Mouse (Mus musculus): Measurements from ENCODE around the gene Rnf34. TPM values are rescaled to one million over a fixed set of nuclear protein-coding genes. Genes with fewer than 3 reads are reported as not detected.

Gene Rnf34
- polyA plus RNA-seq, 1 experiment: 3.7 TPM

DNA sequence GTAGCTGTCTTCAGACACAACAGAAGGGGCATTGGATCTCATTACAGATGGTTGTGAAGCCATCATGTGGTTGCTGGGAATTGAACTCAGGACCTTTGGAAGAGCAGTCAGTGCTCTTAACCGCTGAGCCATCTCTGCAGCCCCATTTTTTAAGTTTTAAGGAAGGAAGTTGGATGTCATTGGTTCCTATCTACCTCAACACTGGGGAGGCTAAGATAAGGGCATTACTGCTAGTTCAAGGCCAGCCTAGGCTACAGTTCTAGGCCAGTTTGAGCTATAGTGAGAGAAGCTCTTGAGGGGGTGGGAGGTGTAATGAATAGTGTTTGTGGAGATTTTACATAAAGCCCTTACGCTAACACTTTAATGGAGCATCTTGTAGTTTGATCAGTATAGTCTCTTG, 13.2 kb downstream of the Rnf34 start:
- H3K27me3 ChIP-seq (ENCODE audit: control insufficient read depth, insufficient read depth, low read length): no peaks in the 10 kb centered on the region
- no peak overlapping the region for H3K4me3 ChIP-seq (ENCODE audit: low read depth, low read length)
- TF ChIP-seq POLR2A (IDR thresholded peaks at IDR 0.05; ENCODE audit: low read depth, low read length): no peak
- no peak for TF ChIP-seq CTCF (IDR thresholded peaks at IDR 0.05; ENCODE audit: extremely low read depth, insufficient read length, insufficient replicate concordance, low read depth, low read length)
- 97% methylated on average over 2 of the region's 2 CpGs for WGBS
- no peaks in the 10 kb centered on the region for H3K4me1 ChIP-seq (ENCODE audit: control insufficient read depth, insufficient read depth, insufficient read length, low read length)
- H3K27ac ChIP-seq (ENCODE audit: insufficient read depth, low read depth, low read length): no peak overlapping the region
- peaks cover 48% of the 10 kb centered on the region for H3K36me3 ChIP-seq (ENCODE audit: control insufficient read depth, insufficient read depth, low read length)

DNA sequence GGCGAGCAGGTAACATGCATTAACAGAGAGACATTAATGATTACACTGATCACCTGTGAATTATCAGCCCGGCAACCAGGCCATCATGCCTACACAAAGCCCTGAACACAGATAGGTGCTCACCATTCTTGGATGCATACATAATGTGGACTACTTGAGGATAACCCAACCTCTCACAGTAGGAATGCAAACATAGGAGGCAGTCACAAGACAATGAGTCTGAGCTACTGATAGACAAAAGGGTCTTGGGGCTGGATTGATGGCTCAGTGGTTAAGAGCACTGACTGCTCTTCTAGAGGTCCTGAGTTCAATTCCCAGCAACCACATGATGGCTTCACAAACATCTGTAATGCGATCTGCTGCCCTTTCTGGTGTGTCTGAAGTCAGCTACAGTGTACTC, 22.8 kb downstream of the Rnf34 start:
- H3K36me3 ChIP-seq (ENCODE audit: control insufficient read depth, insufficient read depth, low read length): peaks cover 34% of the 10 kb centered on the region

DNA sequence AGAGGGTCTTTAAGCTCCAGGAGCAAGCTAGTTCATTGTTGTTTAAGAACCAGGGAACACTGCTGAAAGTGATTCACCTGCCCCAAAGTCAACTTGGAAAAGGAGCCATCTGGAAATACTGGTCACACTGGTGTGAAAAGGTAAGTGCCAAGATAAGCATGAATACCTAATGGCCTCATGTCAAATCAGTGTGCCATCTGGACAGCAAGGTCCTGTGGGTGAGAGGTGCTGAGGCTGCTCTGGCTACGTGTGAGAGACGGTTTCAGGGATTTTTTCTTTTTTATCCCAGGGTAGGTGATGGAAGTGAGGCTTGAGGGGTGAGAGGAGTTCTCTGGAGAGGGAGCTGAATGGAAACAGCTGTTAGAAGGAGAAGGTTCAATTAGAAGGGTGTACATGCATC, 23.7 kb downstream of the Rnf34 start:
- H3K27ac ChIP-seq (ENCODE audit: insufficient read depth, low read depth, low read length): no peak overlapping the region
- peaks cover 2% of the 10 kb centered on the region; the same call in 1 of the 2 replicates for H3K4me1 ChIP-seq (ENCODE audit: control insufficient read depth, insufficient read depth, insufficient read length, low read length)
- 71% methylated on average over 2 of the region's 2 CpGs for WGBS
- H3K4me3 ChIP-seq (ENCODE audit: low read depth, low read length): no peak overlapping the region
- TF ChIP-seq POLR2A (IDR thresholded peaks at IDR 0.05; ENCODE audit: low read depth, low read length) (no peak), CTCF (IDR thresholded peaks at IDR 0.05; ENCODE audit: extremely low read depth, insufficient read length, insufficient replicate concordance, low read depth, low read length) (no peak)
- H3K27me3 ChIP-seq (ENCODE audit: control insufficient read depth, insufficient read depth, low read length): no peaks in the 10 kb centered on the region
- peaks cover 31% of the 10 kb centered on the region for H3K36me3 ChIP-seq (ENCODE audit: control insufficient read depth, insufficient read depth, low read length)

More for the DNA sequence above, 22.8 kb downstream of the Rnf34 start:
- Histone ChIP-seq H3K27me3 (ENCODE audit: control insufficient read depth, insufficient read depth, low read length) (no peaks in the 10 kb centered on the region), H3K4me3 (ENCODE audit: low read depth, low read length) (no peak overlapping the region), H3K27ac (ENCODE audit: insufficient read depth, low read depth, low read length) (no peak overlapping the region), H3K4me1 (ENCODE audit: control insufficient read depth, insufficient read depth, insufficient read length, low read length) (peaks cover 2% of the 10 kb centered on the region; the same call in 1 of the 2 replicates)
- no peak for TF ChIP-seq POLR2A (IDR thresholded peaks at IDR 0.05; ENCODE audit: low read depth, low read length)
- no peak for TF ChIP-seq CTCF (IDR thresholded peaks at IDR 0.05; ENCODE audit: extremely low read depth, insufficient read length, insufficient replicate concordance, low read depth, low read length)
- WGBS: 91% methylated on average over 3 of the region's 3 CpGs

DNA sequence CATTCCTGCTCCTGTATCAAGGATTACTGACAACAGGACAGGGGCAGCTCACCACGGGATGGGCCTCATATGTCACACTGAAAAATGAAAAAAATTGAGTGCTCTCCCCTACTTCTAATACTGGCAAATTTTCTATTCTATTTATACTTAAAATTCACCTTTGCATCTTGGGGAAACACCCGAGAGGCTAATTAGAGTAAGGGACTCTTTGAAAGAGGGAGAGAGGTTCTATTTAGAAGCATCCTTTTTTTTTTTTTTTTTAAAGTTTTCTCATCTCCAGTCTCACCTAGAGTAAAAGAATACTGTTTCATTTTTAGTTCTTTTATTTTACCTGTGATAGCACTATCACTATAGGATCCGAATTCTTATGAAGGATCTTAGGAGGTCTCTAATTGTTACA, 24.5 kb downstream of the Rnf34 start:
- Histone ChIP-seq H3K27me3 (ENCODE audit: control insufficient read depth, insufficient read depth, low read length) (no peaks in the 10 kb centered on the region), H3K36me3 (ENCODE audit: control insufficient read depth, insufficient read depth, low read length) (peaks cover 30% of the 10 kb centered on the region), H3K4me1 (ENCODE audit: control insufficient read depth, insufficient read depth, insufficient read length, low read length) (peaks cover 2% of the 10 kb centered on the region; the same call in 1 of the 2 replicates), H3K4me3 (ENCODE audit: low read depth, low read length) (no peak overlapping the region), H3K27ac (ENCODE audit: insufficient read depth, low read depth, low read length) (no peak overlapping the region)
- 66% methylated on average over 3 of the region's 3 CpGs for WGBS
- TF ChIP-seq POLR2A (IDR thresholded peaks at IDR 0.05; ENCODE audit: low read depth, low read length): no peak
- no peak for TF ChIP-seq CTCF (IDR thresholded peaks at IDR 0.05; ENCODE audit: extremely low read depth, insufficient read length, insufficient replicate concordance, low read depth, low read length)

DNA sequence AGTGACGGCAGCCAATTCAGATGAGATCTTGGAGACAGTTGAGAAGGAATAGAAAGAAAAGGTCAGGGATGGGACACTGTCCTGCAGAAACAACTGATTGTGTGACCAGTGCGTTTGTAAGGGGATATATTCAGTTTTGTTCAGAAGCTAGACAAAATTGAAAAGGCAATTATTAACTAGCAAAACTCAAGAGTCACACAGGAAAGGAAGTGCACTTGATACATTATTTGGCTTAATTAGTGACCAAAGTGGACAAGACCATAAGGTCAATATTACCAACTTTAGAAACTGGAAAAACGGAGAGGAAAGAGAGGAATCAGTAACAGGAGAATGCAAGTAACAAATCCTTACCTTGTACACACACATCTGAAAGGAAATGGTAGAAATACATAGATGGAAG, 26.8 kb downstream of the Rnf34 start:
- Histone ChIP-seq H3K36me3 (ENCODE audit: control insufficient read depth, insufficient read depth, low read length) (peaks cover 29% of the 10 kb centered on the region), H3K4me3 (ENCODE audit: low read depth, low read length) (no peak overlapping the region), H3K27me3 (ENCODE audit: control insufficient read depth, insufficient read depth, low read length) (no peaks in the 10 kb centered on the region), H3K27ac (ENCODE audit: insufficient read depth, low read depth, low read length) (no peak overlapping the region), H3K4me1 (ENCODE audit: control insufficient read depth, insufficient read depth, insufficient read length, low read length) (peaks cover 5% of the 10 kb centered on the region)
- 78% methylated on average over 3 of the region's 3 CpGs for WGBS
- TF ChIP-seq POLR2A (IDR thresholded peaks at IDR 0.05; ENCODE audit: low read depth, low read length): no peak
- TF ChIP-seq CTCF (IDR thresholded peaks at IDR 0.05; ENCODE audit: extremely low read depth, insufficient read length, insufficient replicate concordance, low read depth, low read length): no peak

DNA sequence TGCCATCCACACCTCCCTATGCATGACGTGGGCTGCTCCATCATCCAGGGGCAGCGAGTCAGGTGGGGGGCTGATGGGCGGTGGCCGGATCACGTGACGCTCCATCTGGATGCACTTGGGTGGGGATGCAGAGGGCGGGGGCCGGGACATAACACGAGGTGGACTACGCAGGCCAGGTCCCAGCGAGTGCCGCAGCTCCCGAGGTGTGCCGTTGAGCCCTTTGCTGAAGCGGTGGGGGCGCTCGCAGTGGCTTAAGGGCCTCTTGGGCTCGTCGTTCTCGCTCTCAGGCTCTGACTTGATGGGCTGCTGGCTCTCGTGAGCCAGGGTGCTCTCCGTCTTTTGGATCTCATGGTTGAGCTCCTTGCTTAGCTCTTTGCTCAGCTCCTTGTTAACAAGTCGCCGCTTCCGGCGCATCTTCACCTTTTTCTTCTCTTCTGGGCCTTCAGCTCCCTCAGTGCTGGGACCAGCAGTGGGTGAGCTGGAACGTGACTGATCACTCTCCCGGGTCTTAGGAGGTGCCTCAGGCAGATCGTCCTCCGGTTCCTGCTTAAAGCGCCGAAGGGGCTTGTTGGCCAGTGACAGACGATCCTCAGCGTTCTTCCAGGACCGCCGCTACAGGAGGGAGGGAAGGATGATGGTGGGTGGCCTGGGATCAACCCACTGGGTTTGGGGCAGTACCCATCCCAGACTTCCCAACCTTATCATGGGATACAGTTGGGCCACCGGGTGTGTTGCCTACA, 30.6 kb downstream of the Rnf34 start:
- Histone ChIP-seq H3K36me3 (ENCODE audit: control insufficient read depth, insufficient read depth, low read length) (peaks cover 20% of the 10 kb centered on the region), H3K27me3 (ENCODE audit: control insufficient read depth, insufficient read depth, low read length) (no peaks in the 10 kb centered on the region), H3K4me3 (ENCODE audit: low read depth, low read length) (no peak overlapping the region), H3K4me1 (ENCODE audit: control insufficient read depth, insufficient read depth, insufficient read length, low read length) (peaks cover 24% of the 10 kb centered on the region), H3K27ac (ENCODE audit: insufficient read depth, low read depth, low read length) (no peak overlapping the region)
- 96% methylated on average over 37 of the region's 37 CpGs for WGBS
- no peak for TF ChIP-seq CTCF (IDR thresholded peaks at IDR 0.05; ENCODE audit: extremely low read depth, insufficient read length, insufficient replicate concordance, low read depth, low read length)
- no peak for TF ChIP-seq POLR2A (IDR thresholded peaks at IDR 0.05; ENCODE audit: low read depth, low read length)

DNA sequence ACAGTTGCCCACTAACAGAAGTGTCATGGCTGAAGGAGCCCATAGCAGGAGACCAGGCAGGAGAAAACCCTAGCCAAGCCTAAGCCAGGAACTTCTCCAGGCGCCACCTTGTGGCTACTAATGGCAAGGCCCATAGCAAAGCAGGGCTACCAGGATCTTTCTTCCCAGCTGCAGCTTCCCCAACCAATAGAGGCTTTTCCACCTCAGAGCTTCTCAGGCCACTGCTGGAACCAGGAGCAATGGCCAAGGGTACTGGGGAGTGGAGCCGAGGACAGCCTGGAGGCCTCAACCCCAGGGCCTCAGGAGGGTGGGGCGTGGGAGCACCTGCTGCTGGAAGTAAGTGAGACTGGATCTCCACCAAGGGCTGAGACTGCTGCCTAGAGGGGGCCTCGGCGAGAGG, 31.5 kb downstream of the Rnf34 start:
- peak; percentile 86; the same call in 1 of the 2 replicates for TF ChIP-seq CTCF (IDR thresholded peaks at IDR 0.05; ENCODE audit: extremely low read depth, insufficient read length, insufficient replicate concordance, low read depth, low read length)
- no peak for TF ChIP-seq POLR2A (IDR thresholded peaks at IDR 0.05; ENCODE audit: low read depth, low read length)
- peaks cover 32% of the 10 kb centered on the region for H3K4me1 ChIP-seq (ENCODE audit: control insufficient read depth, insufficient read depth, insufficient read length, low read length)
- H3K36me3 ChIP-seq (ENCODE audit: control insufficient read depth, insufficient read depth, low read length): peaks cover 17% of the 10 kb centered on the region
- no peaks in the 10 kb centered on the region for H3K27me3 ChIP-seq (ENCODE audit: control insufficient read depth, insufficient read depth, low read length)
- 46% methylated on average over 5 of the region's 5 CpGs for WGBS
- peak overlapping the region; percentile 31 for H3K4me3 ChIP-seq (ENCODE audit: low read depth, low read length)
- peak overlapping the region; percentile 53; the same call in 1 of the 2 replicates for H3K27ac ChIP-seq (ENCODE audit: insufficient read depth, low read depth, low read length)

Measured in small intestine, adult 2 months (tissue).